Mouse (Mus musculus) urinary bladder, adult 2 months (tissue): ENCODE data around the gene Hrh3. TPM values are rescaled to one million over a fixed set of nuclear protein-coding genes. Genes with fewer than 3 reads are reported as not detected.

Experiments used
- DNase-seq: peaks from one replicate; pipeline ENCODE4 v3.0.0; 2022; ENCODE audit warnings: low spot score
- polyA plus RNA-seq: library from polyadenylated mRNA; depleted of rRNA; stranded (reverse); fragments of >200 nt; gene quantifications from 2 replicates; pipeline ENCODE4 v1.2.3, GENCODE M21; 2012; rRNA removed

Hrh3 gene
- polyA plus RNA-seq, 1 experiment: 3.2 TPM

- DNase-seq: no peak
Observed at GRCm38 (mm10) chr2:180063338-180064131, 40.8 kb downstream of the Hrh3 start.

- DNase-seq: no peak
Observed at GRCm38 (mm10) chr2:180053001-180053400, 51.3 kb downstream of the Hrh3 start.

- DNase-seq: no peak
Observed at GRCm38 (mm10) chr2:180051986-180052733, 52.1 kb downstream of the Hrh3 start.

GRCm38 (mm10) chr2:180050986-180051385 lies 53.3 kb downstream of the Hrh3 start:
- DNase-seq: peak; percentile 63

Other genes starting within 250 kb of the Hrh3 start
- gene Taf4, start 127.8 kb downstream of the Hrh3 start, polyA plus RNA-seq: 11.1 and 14.8 TPM in 2 replicates
- gene Lsm14b, start 79.5 kb downstream of the Hrh3 start, polyA plus RNA-seq: 48.7 and 51.4 TPM in 2 replicates
- gene Psma7, start 62.1 kb downstream of the Hrh3 start, polyA plus RNA-seq: 198 and 224 TPM in 2 replicates
- gene Ss18l1, start 62.0 kb downstream of the Hrh3 start, polyA plus RNA-seq: 5.2 and 6.0 TPM in 2 replicates
- 25.0 and 33.0 TPM in 2 replicates for gene Mtg2, start 33.9 kb downstream of the Hrh3 start, polyA plus RNA-seq
- gene Osbpl2, start 14.8 kb upstream of the Hrh3 start, polyA plus RNA-seq: 87.1 and 92.1 TPM in 2 replicates
- gene Adrm1, start 67.0 kb upstream of the Hrh3 start, polyA plus RNA-seq: 84.3 and 84.4 TPM in 2 replicates
- 144 and 160 TPM in 2 replicates for gene Lama5, start 121.4 kb upstream of the Hrh3 start, polyA plus RNA-seq
- 3,847 and 3,981 TPM in 2 replicates for gene Rps21, start 152.9 kb upstream of the Hrh3 start, polyA plus RNA-seq
- gene Cables2, start 169.0 kb upstream of the Hrh3 start, polyA plus RNA-seq: 25.4 and 28.3 TPM in 2 replicates
- 4.6 and 5.9 TPM in 2 replicates for gene Rbbp8nl, start 185.4 kb upstream of the Hrh3 start, polyA plus RNA-seq
- 23.2 and 32.9 TPM in 2 replicates for gene Gata5, start 230.2 kb upstream of the Hrh3 start, polyA plus RNA-seq